Mouse (Mus musculus) small intestine, adult 2 months (tissue): ENCODE results near the gene Amer3. TPM values are rescaled to one million over a fixed set of nuclear protein-coding genes. Genes with fewer than 3 reads are reported as not detected.

ENCODE experiments used
- H3K27ac ChIP-seq: fragments of 200-500 bp; 2 replicates; pipeline ENCODE4 v1.5.1; 2012; ENCODE audit warnings: low read depth, low read length, control low read depth, inconsistent platforms; ENCODE audit not compliant: insufficient read depth
- H3K27me3 ChIP-seq: fragments of 200-500 bp; 2 replicates; pipeline ENCODE4 v1.6.1; 2012; ENCODE audit warnings: mild to moderate bottlenecking, moderate library complexity, low read length, inconsistent platforms; ENCODE audit not compliant: control insufficient read depth, insufficient read depth
- H3K36me3 ChIP-seq: fragments of 200-500 bp; 2 replicates; pipeline ENCODE4 v1.6.1; 2012; ENCODE audit warnings: mild to moderate bottlenecking, low read length, control low read depth, inconsistent platforms; ENCODE audit not compliant: control insufficient read depth, insufficient read depth
- H3K4me1 ChIP-seq: fragments of 200-500 bp; 2 replicates; pipeline ENCODE4 v1.6.1; 2012; ENCODE audit warnings: low read length, inconsistent platforms, mixed read lengths; ENCODE audit not compliant: control insufficient read depth, insufficient read depth, insufficient read length
- H3K4me3 ChIP-seq: fragments of 200-500 bp; 2 replicates; pipeline ENCODE4 v1.5.1; 2012; ENCODE audit warnings: low read depth, mild to moderate bottlenecking, control low read depth, inconsistent platforms, low read length, moderate library complexity
- CTCF ChIP-seq: fragments of 200-500 bp; IDR thresholded peaks from 2 replicates; pipeline ENCODE4 v1.5.1; 2012; ENCODE audit warnings: low read depth, mild to moderate bottlenecking, control low read depth, inconsistent platforms, low read length, moderate library complexity, mixed read lengths; ENCODE audit not compliant: insufficient replicate concordance, insufficient read length; ENCODE audit errors: extremely low read depth
- POLR2A ChIP-seq: fragments of 200-500 bp; IDR thresholded peaks from 2 replicates; pipeline ENCODE4 v1.6.1; 2012; ENCODE audit warnings: low read depth, mild to moderate bottlenecking, control low read depth, inconsistent platforms, low read length, moderate library complexity
- WGBS: fragments of 180-500 bp; shearing (Covaris S2); methylation state at CpG from one replicate; pipeline ENCODE4 v1.1.7; 2018; 5-methylcytosine and 5-hydroxymethylcytosine counted together
- polyA plus RNA-seq: library from polyadenylated mRNA; depleted of rRNA; stranded (reverse); fragments of >200 nt; gene quantifications from 2 replicates; pipeline ENCODE4 v1.2.3, GENCODE M21; 2012

Amer3 gene
- polyA plus RNA-seq, 1 experiment, result not detected

DNA sequence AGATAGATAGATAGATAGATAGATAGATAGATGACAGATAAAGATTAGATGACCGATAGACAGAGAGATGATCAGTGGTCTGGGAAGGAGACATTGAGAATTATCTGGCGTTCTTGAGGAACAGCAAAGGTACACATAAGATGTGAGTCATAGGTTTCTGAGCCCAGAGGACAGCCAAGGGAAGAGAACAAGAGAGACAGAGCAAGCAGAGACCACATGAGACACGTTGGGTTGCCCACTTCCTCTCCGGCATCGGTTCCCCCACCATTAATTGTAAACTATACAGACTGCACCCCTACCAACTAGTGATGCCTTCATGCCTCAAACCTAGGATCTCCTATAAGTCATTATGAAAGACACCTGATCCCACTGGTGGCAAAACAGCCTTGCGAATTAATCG lies 25.2 kb upstream of the Amer3 start:
- Histone ChIP-seq H3K4me1 (no peaks in the 10 kb centered on the region), H3K27me3 (no peaks in the 10 kb centered on the region), H3K36me3 (no peaks in the 10 kb centered on the region), H3K27ac (no peak overlapping the region), H3K4me3 (no peak overlapping the region)
- no peak for TF ChIP-seq CTCF
- no peak for TF ChIP-seq POLR2A
- 83% methylated on average over 7 of the region's 7 CpGs for WGBS

DNA sequence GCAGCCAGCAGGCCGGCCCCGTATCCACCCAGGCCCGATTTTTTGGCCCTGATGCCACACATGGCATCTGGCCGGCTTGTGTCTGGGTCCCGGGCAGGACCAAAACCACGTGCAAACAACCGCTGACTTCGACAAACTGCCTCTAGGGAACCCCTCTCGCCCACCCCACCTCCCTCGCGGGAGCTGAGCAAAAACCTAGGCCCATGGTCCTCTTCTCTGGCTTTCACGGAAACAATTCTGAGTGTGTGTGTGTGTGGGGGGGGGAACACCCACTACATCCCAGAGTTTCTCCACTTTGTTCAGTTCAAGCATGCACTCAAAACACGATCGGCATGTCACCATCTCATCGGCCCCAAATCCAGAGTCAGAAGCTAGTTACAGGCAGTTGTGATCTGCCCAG lies 18.6 kb upstream of the Amer3 start, which contains the start of gene Prss40:
TSS of gene Prss40 (minus strand) at position 101 of the 400 bp plus-strand sequence.
- Histone ChIP-seq H3K27me3 (no peaks in the 10 kb centered on the region), H3K4me3 (no peak within 1 kb of the TSS), H3K27ac (no peak within 1 kb of the TSS), H3K4me1 (no peaks in the 10 kb centered on the region), H3K36me3 (no peaks in the 10 kb centered on the region)
- TF ChIP-seq POLR2A (no peak), CTCF (no peak)
- WGBS, result 85% methylated on average over 15 of the region's 15 CpGs

DNA sequence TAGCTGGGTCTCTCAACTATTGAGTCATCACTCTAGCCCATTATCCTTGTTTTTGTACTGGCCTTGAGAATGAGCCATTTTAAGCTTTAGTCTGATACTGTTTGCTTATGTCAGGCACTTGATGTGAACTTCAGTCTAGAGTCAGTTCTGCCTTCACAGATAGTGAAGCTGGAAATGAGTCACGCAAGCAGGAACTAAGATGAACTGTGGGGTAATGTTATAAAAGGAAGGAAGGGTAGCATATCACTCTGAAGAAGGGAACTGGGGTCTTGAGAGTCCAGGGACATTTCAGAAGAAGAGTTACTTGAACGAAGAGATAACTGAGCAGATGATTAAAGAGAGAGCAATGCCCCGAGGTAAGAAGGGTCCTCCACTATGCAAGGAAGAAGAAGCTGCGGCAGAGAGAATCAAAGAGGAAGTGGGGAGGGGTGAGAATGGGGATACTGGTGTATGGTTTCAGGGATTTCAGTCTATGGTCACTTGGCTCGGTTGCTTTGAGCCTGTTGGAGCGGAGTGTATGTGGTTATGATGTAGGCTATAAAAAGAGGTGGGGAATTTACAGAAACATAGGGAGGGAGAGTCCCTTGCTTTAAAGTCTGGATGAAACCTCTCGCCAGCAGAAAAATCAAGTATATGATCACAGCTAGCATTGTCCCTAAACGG lies 14.9 kb upstream of the Amer3 start:
- no peak overlapping the region for H3K27ac ChIP-seq

GRCm38 (mm10) chr1:34568120-34568519 lies 11.3 kb upstream of the Amer3 start:
- no peak overlapping the region for H3K4me3 ChIP-seq
- 92% methylated on average over 2 of the region's 2 CpGs for whole genome bisulfite sequencing
- TF ChIP-seq CTCF (no peak), POLR2A (no peak)

More for the DNA sequence above, 14.9 kb upstream of the Amer3 start:
- TF ChIP-seq POLR2A (no peak), CTCF (no peak)
- Histone ChIP-seq H3K4me3 (no peak overlapping the region), H3K27me3 (no peaks in the 10 kb centered on the region), H3K36me3 (no peaks in the 10 kb centered on the region), H3K4me1 (no peaks in the 10 kb centered on the region)
- WGBS, result 71% methylated on average over 8 of the region's 8 CpGs

GRCm38 (mm10) chr1:34569876-34570275 lies 9.6 kb upstream of the Amer3 start:
- no peak for TF ChIP-seq POLR2A
- TF ChIP-seq CTCF, result no peak
- Histone ChIP-seq H3K36me3 (no peaks in the 10 kb centered on the region), H3K27me3 (no peaks in the 10 kb centered on the region), H3K27ac (no peak overlapping the region), H3K4me3 (no peak overlapping the region), H3K4me1 (no peaks in the 10 kb centered on the region)
- 94% methylated on average over 2 of the region's 2 CpGs for WGBS

More at GRCm38 (mm10) chr1:34568120-34568519, 11.3 kb upstream of the Amer3 start:
- Histone ChIP-seq H3K4me1 (no peaks in the 10 kb centered on the region), H3K27me3 (no peaks in the 10 kb centered on the region), H3K36me3 (no peaks in the 10 kb centered on the region), H3K27ac (no peak overlapping the region)

GRCm38 (mm10) chr1:34571431-34571830 lies 8.0 kb upstream of the Amer3 start:
- Histone ChIP-seq H3K4me3 (no peak overlapping the region), H3K27ac (no peak overlapping the region), H3K27me3 (no peaks in the 10 kb centered on the region), H3K4me1 (no peaks in the 10 kb centered on the region), H3K36me3 (no peaks in the 10 kb centered on the region)
- WGBS, result 83% methylated on average over 6 of the region's 6 CpGs
- no peak for TF ChIP-seq CTCF
- TF ChIP-seq POLR2A, result no peak

DNA sequence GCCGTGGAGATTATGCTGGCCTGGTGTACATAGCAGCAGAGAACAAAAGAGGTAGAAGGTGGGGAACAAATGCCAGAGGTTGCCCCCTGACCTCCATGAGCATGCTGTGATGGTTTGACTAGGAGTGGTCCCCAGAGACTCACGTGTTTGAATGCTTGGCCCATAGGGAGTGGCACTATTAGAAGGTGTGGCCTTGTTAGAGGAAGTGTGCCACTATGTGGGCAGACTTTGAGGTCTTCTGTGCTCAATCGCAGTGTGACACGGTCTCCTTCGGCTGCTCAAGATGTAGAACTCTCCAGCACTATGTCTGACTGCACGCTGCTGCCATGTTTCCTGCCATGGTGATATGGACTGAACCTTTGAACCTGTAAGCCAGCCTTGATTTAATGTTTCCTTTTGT lies 6.2 kb upstream of the Amer3 start:
- H3K27me3 ChIP-seq, result no peaks in the 10 kb centered on the region
- TF ChIP-seq POLR2A, result no peak
- TF ChIP-seq CTCF, result no peak
- 71% methylated on average over 6 of the region's 6 CpGs for WGBS
- H3K4me3 ChIP-seq, result no peak overlapping the region
- no peaks in the 10 kb centered on the region for H3K36me3 ChIP-seq
- no peak overlapping the region for H3K27ac ChIP-seq
- H3K4me1 ChIP-seq, result no peaks in the 10 kb centered on the region
